Comparison of ENCODE assay signal across 21 mouse cellular contexts in the genomic region with DNA sequence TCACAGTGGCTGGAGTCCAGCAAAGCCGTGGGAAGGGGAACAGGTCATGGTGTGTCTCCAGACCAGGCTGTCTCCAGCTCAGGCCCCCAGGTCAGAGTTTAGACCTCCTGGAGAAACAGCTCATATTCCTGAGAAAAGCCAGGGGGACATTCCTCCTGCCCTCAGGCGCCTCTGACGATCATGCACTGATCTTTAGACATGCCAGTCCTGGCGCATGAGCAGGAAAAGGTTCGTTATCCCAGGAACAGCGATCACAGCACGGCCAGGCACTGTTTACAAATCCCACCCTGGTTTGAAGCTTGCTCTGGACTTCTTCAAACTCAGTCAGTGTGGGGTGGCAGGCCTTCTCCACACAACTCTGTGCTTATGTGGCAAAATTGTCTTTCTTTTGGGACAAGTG.
DNase-seq lines count a peak whose midpoint lies in the region; ATAC-seq and TF ChIP-seq lines count a peak whose summit lies in the region.
"Had no signal": no experiment of that assay in that cellular context is flagged by ENCODE, and none has a peak within 500 bp of the region (broad histone marks: within the 10 kb centered on the region; RNA-seq: fewer than 3 reads in every experiment).

No protein-coding gene starts in this region.

- H3K4me2 ChIP-seq in hindbrain, embryonic 13.5 days: no peak overlapping the region
- no peak overlapping the region for H3K4me2 ChIP-seq in stomach, embryonic 14.5 days (replicated peaks; ENCODE audit: low read depth, low read length)
- no peak overlapping the region for H3K4me2 ChIP-seq in stomach, postnatal 0 days (replicated peaks; ENCODE audit: low read depth)
- no peak overlapping the region for H3K4me2 ChIP-seq in midbrain, embryonic 13.5 days (replicated peaks)
- H3K4me2 ChIP-seq: embryonic facial prominence, embryonic 13.5 days; intestine, embryonic 15.5 days; kidney, embryonic 15.5 days had no signal

- WGBS in hindbrain, embryonic 13.5 days: 66% methylated on average over 7 of the region's 7 CpGs
- whole genome bisulfite sequencing in hindbrain, embryonic 10.5 days: 57% methylated on average over 7 of the region's 7 CpGs
- WGBS in stomach, embryonic 14.5 days: 11% methylated on average over 7 of the region's 7 CpGs
- WGBS in stomach, postnatal 0 days: 38% methylated on average over 7 of the region's 7 CpGs
- WGBS in midbrain, embryonic 13.5 days: 55% methylated on average over 7 of the region's 7 CpGs

- no peak overlapping the region for H3K9ac ChIP-seq in hindbrain, embryonic 13.5 days
- no peak overlapping the region for H3K9ac ChIP-seq in stomach, embryonic 14.5 days (replicated peaks; ENCODE audit: low read depth, low read length)
- H3K9ac ChIP-seq in stomach, postnatal 0 days (ENCODE audit: low read length): no peak overlapping the region
- no peak overlapping the region for H3K9ac ChIP-seq in midbrain, embryonic 13.5 days (replicated peaks)
- H3K9ac ChIP-seq: embryonic facial prominence, embryonic 13.5 days; intestine, embryonic 15.5 days; kidney, embryonic 15.5 days; liver, embryonic 14.5 days had no signal

- peaks cover 19% of the 10 kb centered on the region for H3K4me1 ChIP-seq in hindbrain, embryonic 13.5 days (replicated peaks)
- peaks cover 36% of the 10 kb centered on the region for H3K4me1 ChIP-seq in hindbrain, embryonic 10.5 days (replicated peaks)
- 0 out of 2 replicates have a peak, but pooled peaks cover 4% of the 10 kb centered on the region for H3K4me1 ChIP-seq in stomach, embryonic 14.5 days (ENCODE audit: control insufficient read depth, insufficient read depth, low read length)
- H3K4me1 ChIP-seq in stomach, postnatal 0 days (replicated peaks; ENCODE audit: control insufficient read depth, insufficient read depth): no peaks in the 10 kb centered on the region
- peaks cover 25% of the 10 kb centered on the region for H3K4me1 ChIP-seq in midbrain, embryonic 13.5 days (replicated peaks)

- H3K36me3 ChIP-seq in hindbrain, embryonic 13.5 days: no peaks in the 10 kb centered on the region
- no peaks in the 10 kb centered on the region for H3K36me3 ChIP-seq in hindbrain, embryonic 10.5 days
- H3K36me3 ChIP-seq in stomach, embryonic 14.5 days (ENCODE audit: control insufficient read depth, insufficient read depth, low read length): no peaks in the 10 kb centered on the region
- no peaks in the 10 kb centered on the region for H3K36me3 ChIP-seq in stomach, postnatal 0 days (ENCODE audit: control insufficient read depth, insufficient read depth, low read length)
- no peaks in the 10 kb centered on the region for H3K36me3 ChIP-seq in midbrain, embryonic 13.5 days
- H3K36me3 ChIP-seq: embryonic facial prominence, embryonic 13.5 days; G1E; intestine, embryonic 15.5 days; kidney, embryonic 15.5 days had no signal

- no peak for TF ChIP-seq EP300 in stomach, postnatal 0 days (optimal IDR thresholded peaks at IDR 0.05)

- H3K9me3 ChIP-seq in hindbrain, embryonic 13.5 days: no peaks in the 10 kb centered on the region
- no peaks in the 10 kb centered on the region for H3K9me3 ChIP-seq in hindbrain, embryonic 10.5 days
- H3K9me3 ChIP-seq in stomach, embryonic 14.5 days (ENCODE audit: control insufficient read depth, low read depth, low read length): no peaks in the 10 kb centered on the region
- H3K9me3 ChIP-seq in stomach, postnatal 0 days (ENCODE audit: control insufficient read depth, low read length): no peaks in the 10 kb centered on the region
- no peaks in the 10 kb centered on the region for H3K9me3 ChIP-seq in midbrain, embryonic 13.5 days
- H3K9me3 ChIP-seq: embryonic facial prominence, embryonic 13.5 days; G1E; intestine, embryonic 15.5 days; kidney, embryonic 15.5 days had no signal

- DNase-seq in hindbrain, embryonic 10.5 days (ENCODE audit: low spot score): no peak
- no peak for DNase-seq in stomach, postnatal 0 days (ENCODE audit: low spot score)
- DNase-seq in yolk sac, embryonic 10.5 days (ENCODE audit: low spot score): peak; percentile 80
- DNase-seq in cerebellum, adult 9-11 months: no peak
- DNase-seq in thymus, adult 18-20 months: no peak
- DNase-seq: adrenal gland, postnatal 14 days; cerebellum, adult 11 months; cerebellum, postnatal 14 days; heart, postnatal 4 days; kidney, postnatal 4 days; thymus, postnatal 14 days had no signal

- no peak for ATAC-seq in hindbrain, embryonic 13.5 days (ENCODE audit: low FRiP score)
- no peak for ATAC-seq in stomach, embryonic 14.5 days (ENCODE audit: insufficient number of reproducible peaks, insufficient read depth, low FRiP score, low read depth)
- ATAC-seq in stomach, postnatal 0 days (ENCODE audit: low FRiP score, low TSS enrichment): no peak
- ATAC-seq in midbrain, embryonic 13.5 days: no peak
- ATAC-seq: activated CD4-positive, CD25-positive, alpha-beta regulatory T cell, adult 4 months; intestine, embryonic 15.5 days; lung, postnatal 0 days had no signal

- no peaks in the 10 kb centered on the region for H3K27me3 ChIP-seq in hindbrain, embryonic 13.5 days
- H3K27me3 ChIP-seq in hindbrain, embryonic 10.5 days (ENCODE audit: insufficient read depth, poor library complexity, severe bottlenecking): no peaks in the 10 kb centered on the region
- no peaks in the 10 kb centered on the region for H3K27me3 ChIP-seq in stomach, embryonic 14.5 days (ENCODE audit: control insufficient read depth, insufficient read depth, low read length)
- H3K27me3 ChIP-seq in stomach, postnatal 0 days (ENCODE audit: control insufficient read depth, insufficient read depth, low read length): no peaks in the 10 kb centered on the region
- no peaks in the 10 kb centered on the region for H3K27me3 ChIP-seq in midbrain, embryonic 13.5 days
- H3K27me3 ChIP-seq: intestine, embryonic 15.5 days; kidney, embryonic 15.5 days had no signal

- H3K27ac ChIP-seq in hindbrain, embryonic 13.5 days: peak overlapping the region; percentile 88
- H3K27ac ChIP-seq in hindbrain, embryonic 10.5 days: no peak overlapping the region
- H3K27ac ChIP-seq in stomach, embryonic 14.5 days (ENCODE audit: low read length): peak overlapping the region; percentile 22; the same call in 1 of the 2 replicates
- no peak overlapping the region; the same call in 1 of the 2 replicates for H3K27ac ChIP-seq in stomach, postnatal 0 days (replicated peaks)
- peak overlapping the region; percentile 78 for H3K27ac ChIP-seq in midbrain, embryonic 13.5 days
- H3K27ac ChIP-seq: embryonic facial prominence, embryonic 13.5 days; intestine, embryonic 15.5 days; kidney, embryonic 15.5 days; liver, embryonic 14.5 days had no signal

- no peak overlapping the region for H3K4me3 ChIP-seq in hindbrain, embryonic 13.5 days
- H3K4me3 ChIP-seq in hindbrain, embryonic 10.5 days: no peak overlapping the region
- no peak overlapping the region for H3K4me3 ChIP-seq in stomach, embryonic 14.5 days (ENCODE audit: low read depth, low read length)
- no peak overlapping the region for H3K4me3 ChIP-seq in stomach, postnatal 0 days (ENCODE audit: low read depth, low read length)
- H3K4me3 ChIP-seq in midbrain, embryonic 13.5 days (replicated peaks): no peak overlapping the region
- H3K4me3 ChIP-seq: embryonic facial prominence, embryonic 13.5 days; intestine, embryonic 15.5 days; kidney, embryonic 15.5 days had no signal

- TF ChIP-seq CTCF in stomach, postnatal 0 days (IDR thresholded peaks at IDR 0.05; ENCODE audit: low read depth): no peak

Comparison
In these comparisons a context has a peak if more than half of its experiments do, and no peak if none do; other contexts are left out.
1. H3K27ac ChIP-seq: peak in hindbrain, embryonic 13.5 days (single experiment), stomach, embryonic 14.5 days (single experiment) and midbrain, embryonic 13.5 days (single experiment); none in hindbrain, embryonic 10.5 days (single experiment) and stomach, postnatal 0 days (single experiment).